Mouse (Mus musculus) liver, postnatal 0 days (tissue): ENCODE measurements around the gene Olfr153.

ENCODE experiments used
- CTCF ChIP-seq: sonication (generic); IDR thresholded peaks from 2 replicates; pipeline ENCODE4 v1.5.1; 2016; ENCODE audit warnings: antibody characterized with exemption, low read depth
- EP300 ChIP-seq: IDR thresholded peaks from 2 replicates; pipeline ENCODE4 v1.6.1; 2016; ENCODE audit warnings: antibody characterized with exemption, low read depth, mild to moderate bottlenecking

DNA sequence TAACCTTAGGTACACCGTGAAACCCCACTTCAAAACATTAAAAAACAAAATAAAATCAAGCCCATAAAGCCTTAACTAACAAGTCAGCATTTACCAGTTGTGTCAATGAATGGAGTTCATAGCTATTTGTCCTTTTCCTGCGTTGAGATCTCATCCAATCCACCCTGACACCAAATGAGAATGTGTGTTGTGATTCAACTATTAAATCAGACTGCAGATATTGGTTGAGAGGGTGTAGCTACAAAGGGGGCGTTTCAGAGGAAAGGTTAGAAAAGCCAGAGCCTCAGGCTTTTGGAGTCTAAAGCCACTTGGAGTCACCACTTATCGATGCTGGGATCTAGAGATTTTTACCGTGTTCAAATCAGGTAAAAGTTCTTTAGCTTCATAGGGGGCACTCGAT, 25.3 kb upstream of the Olfr153 start, which contains the start of gene Pramel6:
- no peak for TF ChIP-seq EP300
- no peak for TF ChIP-seq CTCF
